Comparison of ENCODE assay signal across 23 mouse cellular contexts in genomic region chr3:55093161-55093560, GRCm38 (mm10). TPM values are rescaled to one million over a fixed set of nuclear protein-coding genes. Genes with fewer than 3 reads are reported as not detected.
A peak's percentile ranks its signal among the peaks of the same experiment; 100 is the strongest.
DNase-seq lines count a peak whose midpoint lies in the region.
"Had no signal": no experiment of that assay in that cellular context is flagged by ENCODE, and none has a peak within 500 bp of the region (broad histone marks: within the 10 kb centered on the region; RNA-seq: fewer than 3 reads in every experiment).

No protein-coding gene starts in this region.

- DNase-seq in adrenal gland, adult 2 months, result peak; percentile 41
- DNase-seq in adrenal gland, adult 8-10 months, result no peak
- DNase-seq in 3134 (ENCODE audit: extremely low read depth, insufficient read length, low spot score) (peak; percentile 73), NIH3T3 (ENCODE audit: low read depth) (peak; percentile 80), adipocyte (ENCODE audit: low spot score) (no peak)
- no peak for DNase-seq in gastrocnemius, postnatal 25 days
- DNase-seq: adrenal gland, postnatal 10 days; cerebellum, adult 11-12 months; cerebellum, adult 8-10 months; cerebellum, postnatal 10 days; cerebellum, postnatal 36 days; embryo, embryonic 11 days; gastrocnemius, postnatal 10 days; heart, adult 2 months; heart, postnatal 14 days; kidney, adult 2 months had no signal

RNA-seq across cellular contexts. Expression of gene Spg20, which starts 18.7 kb away (rescaled TPM):
- 10 to 100 TPM; 52.2 to 60.9 TPM for total RNA-seq in adrenal gland, adult 2 months (2021)
- 13.2 and 15.2 TPM in 2 replicates for polyA plus RNA-seq in adrenal gland, adult 2 months (2012; rRNA removed)
- 10 to 100 TPM; 52.4 to 63.4 (median 57.1) TPM for total RNA-seq in adrenal gland, adult 8-10 months (2022)
- total RNA-seq in gastrocnemius, postnatal 25 days (2021), result 10 to 100 TPM; 24.8 to 28.6 TPM

RNA-seq across cellular contexts. Expression of gene Ccna1, which starts 37.9 kb away (rescaled TPM):
- under 1 TPM in 1 of 2 experiments, not detected in 1; 0.35 TPM for total RNA-seq in adrenal gland, adult 2 months (2021)
- polyA plus RNA-seq in adrenal gland, adult 2 months (2012; rRNA removed), result 0.60 TPM in 1 of 2 replicates, not detected in the other
- total RNA-seq in adrenal gland, adult 8-10 months (2022), result not detected
- total RNA-seq in gastrocnemius, postnatal 25 days (2021), result not detected
- total RNA-seq: gastrocnemius, adult 18-20 months; heart, adult 2 months; hematopoietic stem cell, adult 5-6 weeks had no signal
- polyA plus RNA-seq: erythroblast, embryonic 14.5 days; kidney, adult 2 months had no signal

RNA-seq across cellular contexts. Expression of gene Ccdc169, which starts 44.0 kb away (rescaled TPM):
- total RNA-seq in adrenal gland, adult 2 months (2021), result under 1 TPM in 1 of 2 experiments, not detected in 1; 0.26 TPM
- polyA plus RNA-seq in adrenal gland, adult 2 months (2012; rRNA removed), result not detected in 2 replicates
- total RNA-seq in adrenal gland, adult 8-10 months (2022), result not detected
- not detected for total RNA-seq in gastrocnemius, postnatal 25 days (2021)
- total RNA-seq: gastrocnemius, adult 18-20 months; heart, adult 2 months; hematopoietic stem cell, adult 5-6 weeks had no signal
- polyA plus RNA-seq: embryonic facial prominence, embryonic 10.5 days; erythroblast, embryonic 14.5 days; forebrain, embryonic 10.5 days; heart, adult 2 months; heart, embryonic 16.5 days; intestine, embryonic 14.5 days had no signal

Comparison
In these comparisons a context has a peak if more than half of its experiments do, and no peak if none do; other contexts are left out.
1. DNase-seq: peak in adrenal gland, adult 2 months (single experiment), 3134 (single experiment) and NIH3T3 (single experiment); none in adrenal gland, adult 8-10 months (single experiment), gastrocnemius, postnatal 25 days (single experiment) and adipocyte (single experiment).